Comparison of ENCODE assay signal across 8 mouse cellular contexts in genomic region chr16:38632147-38632546, GRCm38 (mm10).
DNase-seq lines count a peak whose midpoint lies in the region; ATAC-seq and TF ChIP-seq lines count a peak whose summit lies in the region.
"Had no signal": no experiment of that assay in that cellular context is flagged by ENCODE, and none has a peak within 500 bp of the region (broad histone marks: within the 10 kb centered on the region; RNA-seq: fewer than 3 reads in every experiment).

No protein-coding gene starts in this region.

- no peak overlapping the region for H3K4me2 ChIP-seq in forebrain, postnatal 0 days (ENCODE audit: low read depth)
- no peak overlapping the region for H3K4me2 ChIP-seq in kidney, embryonic 14.5 days (replicated peaks; ENCODE audit: low read depth, low read length)
- no peak overlapping the region for H3K4me2 ChIP-seq in liver, postnatal 0 days (ENCODE audit: low read depth, low read length)
- H3K4me2 ChIP-seq: neural tube, embryonic 12.5 days had no signal

- H3K4me1 ChIP-seq in testis, adult 2 months (ENCODE audit: control insufficient read depth, insufficient read depth, low read length), result peaks cover 6% of the 10 kb centered on the region
- no peaks in the 10 kb centered on the region for H3K4me1 ChIP-seq in forebrain, postnatal 0 days (ENCODE audit: insufficient read depth)
- no peaks in the 10 kb centered on the region for H3K4me1 ChIP-seq in kidney, embryonic 14.5 days (ENCODE audit: control insufficient read depth, insufficient read depth, low read length)
- 0 out of 2 replicates have a peak, but pooled peaks cover 3% of the 10 kb centered on the region for H3K4me1 ChIP-seq in liver, postnatal 0 days (ENCODE audit: insufficient read depth)
- H3K4me1 ChIP-seq: neural tube, embryonic 12.5 days had no signal

- no peak for TF ChIP-seq POLR2A in testis, adult 2 months (IDR thresholded peaks at IDR 0.05; ENCODE audit: control insufficient read depth, low read depth, low read length)

- no peaks in the 10 kb centered on the region for H3K27me3 ChIP-seq in testis, adult 2 months (ENCODE audit: control insufficient read depth, insufficient read depth, low read length)
- H3K27me3 ChIP-seq in forebrain, postnatal 0 days (ENCODE audit: insufficient read depth, low read length), result no peaks in the 10 kb centered on the region
- no peaks in the 10 kb centered on the region for H3K27me3 ChIP-seq in kidney, embryonic 14.5 days (ENCODE audit: control insufficient read depth, insufficient read depth, low read length)
- H3K27me3 ChIP-seq in liver, postnatal 0 days (ENCODE audit: insufficient read depth, low read length), result no peaks in the 10 kb centered on the region
- H3K27me3 ChIP-seq: neural tube, embryonic 12.5 days had no signal

- no peak overlapping the region for H3K4me3 ChIP-seq in testis, adult 2 months (ENCODE audit: control insufficient read depth, low read depth, low read length)
- no peak overlapping the region for H3K4me3 ChIP-seq in forebrain, postnatal 0 days (ENCODE audit: low read depth, low read length)
- H3K4me3 ChIP-seq in kidney, embryonic 14.5 days (ENCODE audit: low read length), result no peak overlapping the region
- no peak overlapping the region for H3K4me3 ChIP-seq in liver, postnatal 0 days (ENCODE audit: low read depth, low read length)
- H3K4me3 ChIP-seq: neural tube, embryonic 12.5 days had no signal

- no peak overlapping the region for H3K27ac ChIP-seq in testis, adult 2 months (ENCODE audit: control insufficient read depth, insufficient read depth, low read depth, low read length)
- no peak overlapping the region for H3K27ac ChIP-seq in forebrain, postnatal 0 days (ENCODE audit: low read depth, low read length)
- H3K27ac ChIP-seq in kidney, embryonic 14.5 days (ENCODE audit: low read depth, low read length), result no peak overlapping the region
- H3K27ac ChIP-seq in liver, postnatal 0 days (ENCODE audit: low read depth), result no peak overlapping the region
- H3K27ac ChIP-seq: neural tube, embryonic 12.5 days had no signal

- TF ChIP-seq EP300 in liver, postnatal 0 days (IDR thresholded peaks at IDR 0.05; ENCODE audit: low read depth), result no peak

- WGBS in forebrain, postnatal 0 days, result 63% methylated on average over 6 of the region's 6 CpGs
- WGBS in kidney, embryonic 14.5 days, result 66% methylated on average over 6 of the region's 6 CpGs
- WGBS in liver, postnatal 0 days (ENCODE audit: insufficient replicate concordance), result 46% methylated on average over 6 of the region's 6 CpGs

- ATAC-seq in forebrain, postnatal 0 days, result no peak
- ATAC-seq in kidney, embryonic 14.5 days (ENCODE audit: low FRiP score, low TSS enrichment), result peak; percentile 57; the same call in 1 of the 2 replicates
- no peak for ATAC-seq in liver, postnatal 0 days

- DNase-seq in testis, postnatal 14 days (ENCODE audit: low spot score), result no peak
- DNase-seq in adipocyte (ENCODE audit: low spot score), result peak; percentile 56
- peak; percentile 27 for DNase-seq in forebrain, postnatal 0 days
- DNase-seq in liver, postnatal 0 days, result peak; percentile 70
- DNase-seq in skeletal muscle tissue, adult 2 months (ENCODE audit: low read depth, low spot score), result peak; percentile 39

- no peaks in the 10 kb centered on the region for H3K9me3 ChIP-seq in forebrain, postnatal 0 days (ENCODE audit: low read length)
- no peaks in the 10 kb centered on the region for H3K9me3 ChIP-seq in kidney, embryonic 14.5 days (ENCODE audit: control insufficient read depth, low read length)
- H3K9me3 ChIP-seq in liver, postnatal 0 days (ENCODE audit: low read length), result no peaks in the 10 kb centered on the region
- H3K9me3 ChIP-seq: neural tube, embryonic 12.5 days had no signal

- H3K36me3 ChIP-seq in testis, adult 2 months (ENCODE audit: control insufficient read depth, insufficient read depth, low read length), result no peaks in the 10 kb centered on the region
- no peaks in the 10 kb centered on the region for H3K36me3 ChIP-seq in forebrain, postnatal 0 days (ENCODE audit: insufficient read depth)
- no peaks in the 10 kb centered on the region; the same call in 1 of the 2 replicates for H3K36me3 ChIP-seq in kidney, embryonic 14.5 days (ENCODE audit: control insufficient read depth, insufficient read depth, low read length)
- no peaks in the 10 kb centered on the region for H3K36me3 ChIP-seq in liver, postnatal 0 days (replicated peaks; ENCODE audit: insufficient read depth, low read length)
- H3K36me3 ChIP-seq: neural tube, embryonic 12.5 days had no signal

- peak; percentile 73; the same call in 1 of the 2 replicates for TF ChIP-seq CTCF in testis, adult 2 months (IDR thresholded peaks at IDR 0.05; ENCODE audit: control insufficient read depth, insufficient read depth, insufficient replicate concordance, low read depth, low read length)
- peak; percentile 61 for TF ChIP-seq CTCF in forebrain, postnatal 0 days (IDR thresholded peaks at IDR 0.05; ENCODE audit: low read depth)
- peak; percentile 75 for TF ChIP-seq CTCF in liver, postnatal 0 days (IDR thresholded peaks at IDR 0.05; ENCODE audit: low read depth)

- H3K9ac ChIP-seq in forebrain, postnatal 0 days, result no peak overlapping the region
- no peak overlapping the region for H3K9ac ChIP-seq in kidney, embryonic 14.5 days (ENCODE audit: low read depth, low read length)
- H3K9ac ChIP-seq in liver, postnatal 0 days (replicated peaks), result no peak overlapping the region
- H3K9ac ChIP-seq: neural tube, embryonic 12.5 days had no signal
